Mouse (Mus musculus): ENCODE measurements around the gene Trp53rka. TPM values are rescaled to one million over a fixed set of nuclear protein-coding genes. Genes with fewer than 3 reads are reported as not detected.

Trp53rka gene
- 7.9 TPM in 2 replicates for polyA plus RNA-seq (2012; rRNA removed)

GRCm38 (mm10) chr2:165492648-165493553, at the start of gene Trp53rka:
Gene Trp53rka (minus strand): TSS chr2:165493324.

GRCm38 (mm10) chr2:165503259-165504203, 10.4 kb upstream of the Trp53rka start, which contains the start of gene Slc2a10:
Gene Slc2a10 (plus strand): TSS chr2:165503787.

GRCm38 (mm10) chr2:165473003-165473402, 20.1 kb downstream of the Trp53rka start, which contains the start of gene Slc13a3:
Gene Slc13a3 (minus strand): TSS chr2:165473230.

Other genes starting within 250 kb of the Trp53rka start
- 28.5 and 31.8 TPM in 2 replicates for gene Slc35c2, start 205.5 kb downstream of the Trp53rka start, polyA plus RNA-seq (2012; rRNA removed)
- gene Elmo2, start 166.8 kb downstream of the Trp53rka start, polyA plus RNA-seq (2012; rRNA removed): 13.9 and 15.7 TPM in 2 replicates
- gene Zfp663, start 124.6 kb downstream of the Trp53rka start, polyA plus RNA-seq (2012; rRNA removed): 0.03 TPM in 1 of 2 replicates, not detected in the other
- 1.7 and 1.9 TPM in 2 replicates for gene Zfp334, start 105.1 kb downstream of the Trp53rka start, polyA plus RNA-seq (2012; rRNA removed)
- 6.3 and 7.1 TPM in 2 replicates for gene Ocstamp, start 92.9 kb downstream of the Trp53rka start, polyA plus RNA-seq (2012; rRNA removed)
- 23.4 and 39.1 TPM in 2 replicates for gene Slc13a3, start 20.1 kb downstream of the Trp53rka start, polyA plus RNA-seq (2012; rRNA removed)
- gene Slc2a10, start 10.5 kb upstream of the Trp53rka start, polyA plus RNA-seq (2012; rRNA removed): 0.30 and 0.36 TPM in 2 replicates
- 0.13 and 0.35 TPM in 2 replicates for gene Eya2, start 101.7 kb upstream of the Trp53rka start, polyA plus RNA-seq (2012; rRNA removed)